Mouse (Mus musculus): ENCODE measurements around the gene Dnajc8. TPM values are rescaled to one million over a fixed set of nuclear protein-coding genes. Genes with fewer than 3 reads are reported as not detected.
A peak's percentile ranks its signal among the peaks of the same experiment; 100 is the strongest.
"Not testable (repeated sequence)": the region's sequence is repeated elsewhere in the genome, so short reads cannot be mapped to it uniquely, and the experiment has no call there.

The Dnajc8 gene
- total RNA-seq, 4 experiments from 2014 or later, result 50.4 to 67.2 (median 58.2) TPM

DNA sequence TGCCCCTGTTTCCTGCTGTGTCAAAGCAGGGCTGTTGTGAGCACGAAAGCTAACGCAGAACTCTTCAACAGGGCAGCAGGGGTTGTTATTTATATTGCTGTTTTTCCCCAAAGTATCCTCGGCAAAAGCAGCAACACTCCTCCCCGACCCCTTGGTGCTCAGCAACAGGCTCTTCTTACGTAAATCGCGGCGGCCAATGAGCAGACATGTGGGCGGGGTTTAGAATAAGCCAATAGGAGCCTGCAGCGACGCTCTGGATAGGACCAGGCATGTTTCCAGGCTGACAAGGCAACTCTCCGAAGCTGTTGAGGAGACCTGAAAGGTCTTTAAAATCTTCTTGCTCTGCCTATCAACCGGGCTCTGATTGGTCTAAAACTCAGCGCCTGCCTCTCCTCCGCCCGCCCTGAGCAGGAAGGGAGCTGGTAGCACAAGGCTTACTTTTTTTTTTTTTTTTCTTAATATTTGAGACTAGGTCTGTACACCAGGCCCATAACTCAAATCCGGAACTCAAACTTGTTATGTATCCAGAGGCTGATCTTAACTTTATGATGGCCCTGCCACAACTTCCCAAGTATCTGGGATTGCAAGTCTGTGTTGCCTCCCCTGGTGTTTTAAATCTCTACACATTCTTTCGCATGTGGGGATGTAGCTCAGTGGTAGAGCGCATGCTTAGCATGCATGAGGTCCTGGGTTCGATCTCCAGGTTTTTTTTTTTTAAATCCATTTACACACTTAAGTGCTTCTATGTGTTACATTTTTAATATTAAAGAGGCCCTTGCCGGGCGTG lies 19.8 kb upstream of the Dnajc8 start:
- peak; percentile 96 for DNase-seq (ENCODE audit: low spot score)

DNA sequence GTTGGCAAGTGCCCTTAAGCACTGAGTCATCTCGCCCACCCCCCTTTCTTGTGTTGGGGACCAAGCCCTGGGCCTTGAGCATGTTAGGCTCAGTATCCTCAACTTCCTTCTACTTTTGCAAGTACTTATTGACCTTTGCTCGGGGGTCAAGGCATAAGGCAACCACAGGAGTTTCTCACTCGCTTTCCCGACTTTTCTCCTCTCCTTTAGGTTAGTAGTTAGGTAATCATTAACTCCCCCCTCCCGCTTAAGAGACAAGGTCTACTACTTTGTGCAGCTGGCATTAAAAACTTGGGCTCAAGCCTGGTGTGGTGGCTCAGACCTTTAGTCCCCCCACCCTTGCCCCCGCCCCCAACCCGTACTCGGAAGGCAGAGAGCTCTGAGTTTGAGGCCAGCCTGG lies 17.3 kb upstream of the Dnajc8 start:
- DNase-seq (ENCODE audit: low spot score), result no peak

DNA sequence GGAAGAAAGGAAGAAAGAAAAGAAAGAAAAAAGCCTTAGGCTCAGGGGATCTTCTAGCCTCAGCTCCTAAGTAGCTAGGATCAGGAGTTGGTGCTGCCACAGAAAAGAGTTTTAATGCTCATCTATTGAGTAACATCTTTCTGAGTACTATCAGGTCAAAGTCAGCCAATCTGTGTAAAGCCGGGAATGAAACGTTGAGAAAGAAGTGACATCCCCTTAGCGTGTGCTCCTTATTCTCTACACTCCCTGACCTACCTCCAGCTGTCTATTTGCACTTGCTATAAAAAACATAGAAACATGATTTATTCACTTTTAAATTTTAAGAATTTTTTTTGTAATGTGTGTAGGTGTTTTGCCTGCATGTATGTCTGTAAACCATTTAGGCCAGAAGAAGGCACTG lies 16.2 kb upstream of the Dnajc8 start:
- no peak for DNase-seq (ENCODE audit: low spot score)

DNA sequence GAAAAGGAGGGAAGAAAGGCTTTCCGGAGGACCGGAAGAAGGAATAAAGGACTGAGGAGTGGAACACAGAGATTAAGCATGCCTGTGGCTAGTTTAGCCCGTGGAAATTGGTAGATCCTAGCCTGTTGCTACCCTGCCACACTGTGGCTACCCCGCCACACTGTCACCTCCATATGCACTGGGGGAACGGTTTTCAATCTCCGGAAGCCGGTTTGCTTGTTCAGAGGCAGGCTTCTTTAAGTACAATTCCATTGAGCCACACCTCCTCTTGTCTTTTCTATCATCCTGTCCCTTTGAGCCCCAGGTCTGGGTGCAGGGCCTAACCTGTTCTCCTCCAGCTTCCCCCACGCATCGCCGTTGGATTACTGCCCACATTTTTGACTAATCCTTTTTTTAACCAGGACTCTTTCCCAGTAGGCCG lies 11.0 kb upstream of the Dnajc8 start:
- no peak for DNase-seq (ENCODE audit: low spot score)

DNA sequence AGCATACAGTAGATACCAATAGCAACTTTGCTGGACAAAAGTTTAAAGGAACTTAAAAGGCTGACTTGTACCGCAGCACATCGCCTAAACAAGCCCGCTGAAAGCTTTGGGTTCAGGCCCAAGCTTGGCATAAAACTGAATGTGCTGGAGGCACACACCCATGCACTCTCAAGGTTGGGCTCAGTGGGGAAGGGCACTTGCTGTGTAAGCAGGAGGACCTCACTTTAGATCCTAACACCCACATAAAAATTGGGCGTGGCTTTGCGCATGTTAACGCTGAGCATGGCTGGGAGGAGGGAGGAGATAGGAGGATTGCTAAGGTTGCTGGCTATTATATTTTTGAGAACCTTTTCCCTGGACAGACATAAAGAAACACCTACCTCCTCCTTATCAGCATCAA lies 10.5 kb upstream of the Dnajc8 start:
- DNase-seq (ENCODE audit: low spot score), result no peak

DNA sequence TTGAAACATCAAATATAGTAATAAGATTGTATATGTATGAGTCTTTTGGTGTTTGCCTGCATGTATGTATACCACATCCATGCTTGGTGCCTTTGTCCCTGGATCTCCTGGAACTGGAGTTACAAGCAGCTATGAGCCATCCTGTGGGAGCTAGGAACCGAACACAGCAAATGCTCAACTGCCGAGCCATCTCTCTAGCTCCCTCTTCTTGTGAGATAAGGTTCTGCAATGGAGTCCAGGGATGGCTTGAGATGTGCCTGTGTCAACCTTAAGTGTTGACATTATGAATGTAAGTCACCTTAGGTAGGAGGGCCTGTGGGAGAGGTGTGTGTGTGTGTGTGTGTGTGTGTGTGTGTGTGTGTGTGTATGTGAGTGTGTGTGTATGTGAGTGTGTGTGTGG lies 8.7 kb upstream of the Dnajc8 start:
- DNase-seq (ENCODE audit: low spot score), result no peak

DNA sequence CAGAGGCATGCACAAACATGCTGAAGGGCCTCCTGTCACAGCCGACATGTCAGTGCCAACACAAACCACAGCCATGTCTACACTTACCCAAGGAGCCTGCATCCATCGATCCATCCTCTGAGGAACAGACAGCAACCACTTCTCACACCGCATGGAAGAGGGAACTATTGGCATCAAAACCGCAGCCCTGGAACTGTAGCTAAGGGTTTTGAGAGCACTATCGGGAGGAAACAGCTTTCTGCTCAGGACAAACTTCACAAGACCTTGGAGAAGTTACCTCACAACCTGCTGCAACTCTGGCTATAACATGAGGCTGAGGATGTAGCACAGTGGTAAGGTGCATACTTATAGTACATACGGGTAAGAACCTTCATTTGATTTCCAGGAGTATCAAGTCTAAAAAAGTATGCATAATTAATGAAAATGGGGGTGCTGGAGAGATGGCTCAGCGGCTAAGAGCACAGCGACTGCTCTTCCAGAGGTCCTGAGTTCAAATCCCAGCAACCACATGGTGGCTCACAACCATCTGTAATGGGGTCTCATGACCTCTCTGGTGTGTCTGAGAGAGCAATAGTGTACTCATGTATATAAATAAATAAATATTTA lies 7.3 kb upstream of the Dnajc8 start:
- DNase-seq (ENCODE audit: low spot score), result no peak

DNA sequence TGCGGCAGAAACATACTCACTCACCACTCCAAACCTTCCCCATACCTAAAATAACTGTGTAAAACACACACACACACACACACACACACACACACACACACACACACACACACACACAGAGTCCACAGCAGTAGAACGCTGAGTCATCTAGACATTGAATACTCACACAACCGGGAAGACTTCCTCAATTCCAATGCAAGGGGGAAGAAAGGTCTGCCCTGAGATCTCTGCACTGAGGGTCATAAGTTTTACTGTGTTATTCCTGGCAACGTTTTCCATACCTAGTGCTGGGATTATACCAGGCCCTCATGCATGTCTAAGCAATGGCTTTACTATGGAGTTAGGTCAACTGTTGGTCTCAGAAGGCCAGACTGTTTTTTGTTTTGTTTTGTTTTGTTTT lies 6.0 kb upstream of the Dnajc8 start:
- no peak for DNase-seq (ENCODE audit: low spot score)

DNA sequence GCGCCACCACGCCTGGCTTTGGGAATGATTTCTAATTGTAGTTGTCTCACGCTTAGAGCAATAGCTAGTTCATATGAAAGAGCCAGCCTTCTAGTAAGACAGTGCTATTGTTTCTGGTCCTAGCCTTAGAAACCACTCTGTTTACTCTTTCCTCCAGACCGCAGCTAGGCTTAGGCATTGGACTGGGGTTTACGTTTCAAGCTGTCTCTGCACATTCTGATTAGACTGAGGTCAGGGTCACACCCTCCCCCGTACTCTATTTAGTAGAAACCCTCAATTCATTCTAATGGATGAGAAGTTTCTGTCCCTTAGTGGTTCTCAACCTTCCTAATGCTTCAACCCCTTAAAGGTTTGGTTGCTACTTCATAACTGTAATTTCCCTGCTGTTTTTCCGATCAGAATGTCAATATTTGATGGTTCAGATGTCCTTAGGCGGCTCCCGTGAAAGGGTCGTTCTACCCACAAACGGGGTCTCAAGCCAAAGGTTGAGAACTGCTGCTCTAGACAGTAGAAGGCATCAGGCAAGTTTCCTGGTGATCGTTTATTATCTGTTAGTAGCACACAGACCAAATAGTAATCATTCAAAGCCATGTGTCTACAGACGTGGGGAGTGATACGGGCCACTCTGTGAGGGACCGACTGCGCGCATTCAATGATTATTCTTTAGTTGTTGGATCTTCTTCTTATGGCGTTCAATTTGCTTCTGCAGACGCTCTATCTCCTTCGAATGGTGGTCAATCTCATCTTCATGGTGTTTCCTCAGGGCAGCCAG lies 5.1 kb upstream of the Dnajc8 start:
- DNase-seq (ENCODE audit: low spot score), result no peak

DNA sequence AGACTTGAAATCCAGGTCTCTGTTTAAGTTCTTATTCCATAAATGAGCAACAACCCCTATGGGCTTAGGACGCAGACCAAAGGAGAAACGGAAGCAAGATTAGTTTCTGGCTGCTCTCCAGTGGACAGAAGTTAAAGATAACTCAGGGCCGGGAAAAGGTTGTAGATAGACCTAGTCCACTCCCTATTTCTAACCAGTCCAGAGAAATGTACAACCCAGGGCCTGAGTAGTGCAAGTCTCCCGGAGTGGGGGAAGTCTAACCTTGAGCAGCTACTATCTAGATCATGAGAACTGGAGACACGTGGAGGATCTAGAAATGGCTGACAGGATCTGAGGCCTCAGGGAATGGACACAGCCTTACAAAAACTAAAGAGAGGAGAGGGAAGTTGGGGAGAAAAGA lies 2.9 kb upstream of the Dnajc8 start:
- peak; percentile 48 for DNase-seq (ENCODE audit: low spot score)

DNA sequence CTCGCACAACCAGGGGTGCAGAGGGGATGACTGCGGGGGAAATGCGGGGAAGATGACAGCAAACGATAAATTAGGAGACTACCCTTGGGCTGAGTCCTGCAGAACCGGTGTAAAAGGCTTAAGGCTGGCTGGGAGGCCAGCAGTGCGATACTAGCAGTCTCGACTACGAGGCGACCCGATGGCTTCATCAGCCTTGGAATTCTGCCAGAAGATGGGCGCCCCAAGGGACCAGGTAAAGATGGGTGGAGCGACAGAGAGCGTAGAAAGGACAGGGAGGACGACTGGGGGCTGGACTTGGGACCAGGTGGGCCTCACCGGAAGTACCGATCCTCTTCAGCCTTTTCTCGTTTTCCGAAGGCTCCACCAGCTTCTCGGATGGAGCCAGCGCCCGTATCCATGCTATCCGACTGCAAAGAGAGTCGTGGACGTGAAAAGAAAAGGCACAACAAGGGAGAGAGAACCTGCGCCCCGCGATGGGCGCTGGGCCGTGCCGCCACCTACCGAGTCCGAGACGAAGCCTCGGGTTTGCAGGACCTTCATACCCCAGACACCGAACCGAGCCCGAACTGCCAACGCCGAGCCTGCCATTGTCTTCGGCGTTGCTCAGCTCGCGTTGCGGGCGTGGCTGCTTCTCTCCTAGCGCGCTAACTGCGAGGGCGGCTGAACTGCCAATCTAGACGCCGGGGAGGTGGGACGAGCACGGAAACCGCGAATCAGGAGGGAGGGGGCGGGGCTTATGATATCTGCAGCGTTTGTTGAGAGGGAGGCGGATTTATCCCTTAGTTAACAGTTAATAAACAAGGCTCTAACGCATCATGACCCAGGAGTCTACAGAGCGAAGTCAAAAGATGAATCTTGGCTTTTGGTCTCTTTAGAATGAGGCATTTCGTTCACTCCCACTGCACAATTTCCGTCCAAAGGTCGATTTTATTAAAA lies 2.1 kb upstream of the Dnajc8 start, which contains the start of gene Atpif1:
Atpif1 (minus strand) TSS at position 679 of the 936 bp plus-strand sequence.
- peak; percentile 88 for DNase-seq (ENCODE audit: low spot score)

DNA sequence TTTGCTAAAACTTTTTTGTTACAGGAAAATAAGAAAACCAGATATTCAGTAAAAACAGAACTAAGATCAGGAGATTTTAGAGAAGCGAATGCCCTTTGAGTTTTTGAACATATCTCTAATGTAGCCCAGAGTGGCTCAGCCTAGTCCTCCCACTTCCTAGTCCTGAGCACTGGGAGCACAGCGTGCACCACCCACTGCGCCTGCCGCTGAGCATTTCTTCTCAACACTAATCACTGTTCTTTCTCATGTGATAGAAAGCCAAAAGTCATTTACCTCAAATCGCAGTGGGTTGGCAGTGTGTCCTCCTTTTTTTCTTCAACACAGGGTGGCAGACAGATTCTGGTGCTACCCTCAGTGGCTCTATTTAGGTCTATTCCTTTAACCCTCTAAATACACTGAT lies 4.1 kb downstream of the Dnajc8 start:
- DNase-seq (ENCODE audit: low spot score), result no peak

DNA sequence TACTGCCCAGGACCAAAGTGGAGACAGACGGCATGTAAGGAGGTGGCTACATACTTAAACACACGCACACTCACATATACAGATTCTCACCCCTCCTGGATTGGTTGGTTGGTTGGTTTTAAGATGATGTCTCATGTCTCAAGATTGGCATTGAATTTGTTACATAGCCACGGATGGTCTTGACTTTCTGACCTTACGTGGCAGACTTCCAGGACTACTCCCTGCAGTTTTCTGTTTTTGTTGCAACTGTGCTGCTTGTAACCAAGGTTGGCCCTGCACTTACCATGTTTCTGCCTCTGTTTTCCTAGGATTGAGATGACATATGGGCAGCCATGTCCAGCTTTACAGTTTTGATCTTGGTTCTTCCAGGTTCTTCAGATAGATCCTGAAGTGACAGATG lies 6.1 kb downstream of the Dnajc8 start:
- DNase-seq (ENCODE audit: low spot score), result no peak

DNA sequence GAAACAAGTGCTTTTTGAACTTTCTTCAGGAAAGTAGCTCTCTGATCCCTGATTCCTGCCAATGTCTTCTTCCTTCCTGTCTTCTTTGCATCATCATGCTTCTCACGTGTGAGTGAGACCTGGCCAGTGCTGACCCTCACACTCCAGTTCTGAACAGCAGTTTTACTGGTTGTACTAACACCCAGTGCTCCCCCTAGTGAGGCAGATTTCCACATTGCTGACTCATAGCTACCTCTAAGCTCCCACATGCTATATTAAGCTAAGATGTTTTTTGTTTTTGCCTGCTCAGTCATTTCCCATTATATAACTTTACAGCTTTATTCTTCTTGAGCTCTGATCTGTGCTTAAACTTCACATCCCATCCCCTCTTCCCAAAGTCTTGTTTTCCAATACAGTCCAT lies 7.4 kb downstream of the Dnajc8 start:
- DNase-seq (ENCODE audit: low spot score), result no peak

DNA sequence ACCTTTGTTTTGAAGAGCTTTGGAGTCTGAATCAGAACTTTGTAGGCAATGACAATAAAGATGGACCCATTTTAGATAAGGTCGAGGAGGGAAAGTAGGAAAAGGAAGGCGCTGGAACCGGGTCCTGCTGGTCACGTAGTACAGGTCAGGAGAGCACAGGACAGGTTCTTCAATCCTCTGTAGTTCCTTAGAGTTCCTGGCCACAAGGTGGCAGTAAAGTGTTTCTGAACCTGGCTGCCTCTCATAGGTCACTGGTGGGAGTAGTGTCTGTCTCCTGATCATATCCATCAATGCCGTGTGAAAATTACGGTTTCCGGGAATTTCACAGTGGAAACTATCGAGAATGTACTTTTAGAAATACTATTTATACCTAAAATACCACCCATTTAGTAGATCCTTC lies 10.5 kb downstream of the Dnajc8 start:
- peak; percentile 75 for DNase-seq (ENCODE audit: low spot score)

DNA sequence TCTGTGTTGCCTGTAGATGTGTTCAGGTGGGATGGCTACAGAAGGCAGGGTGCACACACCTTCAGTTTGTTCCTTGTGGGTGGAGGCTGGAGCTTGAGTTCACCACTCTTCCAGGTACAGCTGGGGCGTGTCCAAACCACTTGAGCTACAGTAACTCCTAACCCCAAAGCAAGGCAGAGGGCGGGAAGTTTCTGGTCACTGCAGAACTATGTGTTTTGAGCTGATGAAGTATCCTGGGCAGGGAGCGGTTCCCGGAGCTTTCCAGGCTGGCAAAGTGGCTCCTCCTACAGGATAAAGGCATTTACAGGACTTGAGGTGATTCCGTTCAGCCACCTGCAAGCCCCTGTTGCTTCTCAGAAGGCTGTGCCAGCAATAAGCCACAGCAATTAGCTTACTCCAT lies 18.9 kb downstream of the Dnajc8 start:
- no peak for DNase-seq (ENCODE audit: low spot score)

DNA sequence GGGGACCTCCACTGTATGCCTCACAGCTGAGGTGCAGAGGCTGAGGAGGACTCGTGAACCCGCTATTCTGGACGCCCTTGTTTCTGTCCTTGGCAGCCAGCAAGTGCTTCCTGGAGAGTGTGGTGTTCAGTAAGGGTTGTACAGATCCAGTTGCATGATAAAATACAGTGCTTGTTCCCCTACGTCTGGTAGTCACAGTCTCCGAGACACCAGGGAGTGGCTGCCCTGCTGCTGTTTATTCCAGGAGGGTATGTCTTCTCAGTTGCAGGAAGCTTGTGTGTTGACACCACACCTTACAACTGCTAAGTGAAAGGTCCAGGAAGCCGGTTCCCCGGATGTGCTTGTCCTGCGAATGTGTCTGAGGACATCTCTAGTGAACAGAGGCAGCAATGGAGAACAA lies 19.3 kb downstream of the Dnajc8 start:
- no peak for DNase-seq (ENCODE audit: low spot score)

DNA sequence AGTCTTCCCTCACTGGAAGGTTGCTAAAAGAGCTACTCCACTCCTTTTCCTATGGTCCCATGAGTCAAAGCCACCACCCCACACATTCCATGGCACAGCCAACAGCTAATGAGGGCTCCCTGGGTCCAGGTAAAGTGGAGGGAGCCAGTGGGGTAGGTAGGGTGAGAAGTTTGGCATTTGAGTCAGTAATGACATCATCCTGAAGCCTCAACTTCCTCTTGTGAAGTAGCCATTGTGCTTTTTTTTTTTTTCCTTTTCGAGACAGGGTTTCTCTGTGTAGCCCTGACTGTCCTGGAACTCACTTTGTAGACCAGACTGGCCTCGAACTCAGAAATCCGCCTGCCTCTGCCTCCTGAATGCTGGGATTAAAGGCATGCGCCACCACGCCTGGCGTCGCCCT lies 20.2 kb downstream of the Dnajc8 start:
- DNase-seq (ENCODE audit: low spot score), result not testable (repeated sequence)

DNA sequence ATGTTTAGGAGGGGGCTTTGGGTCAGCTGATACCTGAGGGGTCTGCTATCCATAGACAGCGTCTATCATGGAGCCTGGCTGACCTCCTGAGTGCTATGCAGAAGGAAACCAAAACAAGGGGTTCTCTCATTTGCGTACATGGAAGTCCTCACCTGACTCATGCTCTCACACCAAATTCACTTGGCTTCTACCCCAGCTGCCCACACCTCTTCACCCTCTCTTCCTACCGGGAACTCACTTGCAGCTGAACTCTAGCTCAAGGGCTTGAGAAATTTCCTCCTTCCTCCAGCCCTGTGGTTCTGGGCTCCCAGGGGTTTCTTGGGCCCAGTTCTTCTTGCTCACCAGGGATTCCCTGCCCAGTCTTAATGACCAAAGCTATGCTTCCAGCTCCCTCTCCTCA lies 27.9 kb downstream of the Dnajc8 start:
- DNase-seq (ENCODE audit: low spot score), result no peak

DNA sequence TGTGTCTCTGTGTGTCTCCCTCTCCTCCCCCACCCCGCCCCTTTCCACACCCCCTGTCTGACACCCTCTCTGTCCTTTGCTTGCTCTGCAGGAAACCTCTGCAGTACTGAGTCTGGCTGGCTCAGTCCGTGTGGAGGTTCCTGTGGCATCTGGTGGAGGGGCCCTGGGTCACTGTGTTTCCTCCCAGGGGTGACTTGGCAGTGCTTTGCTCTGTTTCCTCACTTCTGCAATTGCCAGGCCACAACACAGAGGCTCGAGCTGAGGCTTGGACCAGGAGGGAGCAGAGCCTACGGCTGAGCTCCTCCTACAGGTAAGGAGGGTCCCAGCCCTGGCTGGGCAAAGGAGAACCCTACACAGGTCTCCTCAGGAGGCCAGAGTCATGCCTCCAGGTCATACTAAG lies 28.6 kb downstream of the Dnajc8 start, which contains the start of gene Ptafr:
Ptafr (plus strand) TSS at position 103 of the 400 bp plus-strand sequence.
- peak; percentile 50 for DNase-seq (ENCODE audit: low spot score)

DNA sequence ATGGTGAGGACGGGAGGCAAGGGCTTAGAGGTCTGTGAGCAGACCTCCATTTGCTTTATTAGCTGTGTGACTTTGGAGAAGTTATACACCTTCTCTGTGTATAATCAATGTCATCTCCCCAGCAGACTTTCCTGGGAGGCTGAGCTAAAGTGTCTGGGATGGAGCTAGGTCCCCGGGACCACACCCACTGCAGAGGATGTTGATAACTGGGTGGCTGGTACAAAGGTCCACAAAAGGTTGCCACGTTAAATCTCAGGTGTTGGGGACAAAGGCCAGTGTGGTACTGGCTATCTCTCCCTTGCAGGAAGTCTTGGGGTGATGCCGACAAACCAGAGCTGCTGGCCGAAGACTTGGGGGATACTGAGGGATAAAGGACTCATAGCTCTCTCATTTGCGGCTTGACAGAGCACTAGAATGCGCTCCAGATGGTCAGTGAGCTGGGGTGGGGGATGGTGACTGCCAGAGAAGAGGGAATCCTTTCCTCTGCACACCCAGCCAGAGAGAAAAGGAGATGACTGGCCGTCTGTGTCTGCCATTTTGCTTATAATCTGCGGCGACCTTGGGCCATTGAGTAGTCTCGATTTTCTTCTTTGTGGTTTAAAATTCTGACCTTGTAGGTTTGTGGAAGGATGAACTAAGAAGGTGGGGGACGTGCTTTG lies 29.9 kb downstream of the Dnajc8 start:
- no peak for DNase-seq (ENCODE audit: low spot score)

Data from heart, adult 8-10 months (tissue).